Comparison of ENCODE assay signal across 31 mouse cellular contexts in the genomic region with DNA sequence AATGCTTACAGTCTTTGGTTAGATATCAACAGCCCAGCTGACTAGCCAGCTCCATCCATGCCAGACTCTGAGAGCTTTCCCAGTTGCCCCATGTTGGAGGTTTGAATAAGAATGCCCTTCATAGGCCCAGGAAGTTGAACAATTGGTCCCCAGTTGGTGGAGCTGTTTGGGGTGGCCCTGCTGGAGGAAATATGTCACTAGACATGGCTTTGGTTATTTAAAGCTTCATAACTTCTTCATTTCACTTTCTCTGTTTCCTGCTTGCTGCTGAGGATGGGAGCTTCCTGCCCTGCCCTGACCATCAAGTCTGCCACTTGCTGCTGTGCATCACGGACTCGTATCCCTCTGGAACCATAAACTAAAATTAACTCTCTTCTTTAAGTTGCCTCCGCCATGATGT. TPM values are rescaled to one million over a fixed set of nuclear protein-coding genes. Genes with fewer than 3 reads are reported as not detected.
DNase-seq lines count a peak whose midpoint lies in the region; ATAC-seq and TF ChIP-seq lines count a peak whose summit lies in the region.
"Had no signal": no experiment of that assay in that cellular context is flagged by ENCODE, and none has a peak within 500 bp of the region (broad histone marks: within the 10 kb centered on the region; RNA-seq: fewer than 3 reads in every experiment).

No protein-coding gene starts in this region.

- H3K9me3 ChIP-seq in lung, postnatal 0 days (ENCODE audit: low read length) = no peaks in the 10 kb centered on the region
- H3K9me3 ChIP-seq: embryonic facial prominence, embryonic 13.5 days; heart, embryonic 13.5 days; hindbrain, embryonic 10.5 days; hindbrain, embryonic 15.5 days; liver, embryonic 15.5 days; lung, embryonic 15.5 days; stomach, embryonic 15.5 days had no signal

- TF ChIP-seq CTCF in lung, postnatal 0 days (IDR thresholded peaks at IDR 0.05) = peak; percentile 34

- no peak overlapping the region for H3K4me2 ChIP-seq in lung, postnatal 0 days (replicated peaks; ENCODE audit: low read depth, low read length)
- H3K4me2 ChIP-seq: embryonic facial prominence, embryonic 13.5 days; heart, embryonic 13.5 days; hindbrain, embryonic 15.5 days; liver, embryonic 15.5 days; lung, embryonic 15.5 days; stomach, embryonic 15.5 days had no signal

- peaks cover 37% of the 10 kb centered on the region for H3K4me1 ChIP-seq in lung, postnatal 0 days (ENCODE audit: insufficient read depth, low read depth, low read length)

- no peak overlapping the region for H3K9ac ChIP-seq in lung, postnatal 0 days (replicated peaks; ENCODE audit: low read depth)
- H3K9ac ChIP-seq: embryonic facial prominence, embryonic 13.5 days; forebrain, postnatal 0 days; heart, embryonic 13.5 days; hindbrain, embryonic 15.5 days; liver, embryonic 15.5 days; lung, embryonic 15.5 days; stomach, embryonic 15.5 days had no signal

- H3K36me3 ChIP-seq in lung, postnatal 0 days (ENCODE audit: insufficient read depth, low read length) = 0 out of 2 replicates have a peak, but pooled peaks cover 6% of the 10 kb centered on the region
- H3K36me3 ChIP-seq: heart, embryonic 13.5 days; hindbrain, embryonic 15.5 days; liver, embryonic 15.5 days; lung, embryonic 15.5 days; stomach, embryonic 15.5 days had no signal

- DNase-seq in lung, postnatal 0 days (ENCODE audit: low spot score) = no peak
- no peak for DNase-seq in lung, postnatal 36 days
- peak; percentile 45 to 53 for DNase-seq in B cell, adult 2 months
- DNase-seq in T-cell, adult 2 months (ENCODE audit: low spot score) = peak; percentile 20
- no peak for DNase-seq in frontal cortex, postnatal 14 days (ENCODE audit: low spot score in 2 of 2)
- DNase-seq in left cerebral cortex, postnatal 36 days (ENCODE audit: low spot score in 2 of 2) = no peak
- no peak for DNase-seq in gastrocnemius, postnatal 25 days
- DNase-seq: adrenal gland, postnatal 10 days; cerebellum, adult 11 months; forebrain, postnatal 0 days; gastrocnemius, postnatal 14 days; heart, adult 18-20 months; heart, postnatal 10 days; kidney, adult 18-20 months; kidney, postnatal 4 days; liver; lung, postnatal 4 days; retina, postnatal 1 day; right cerebral cortex, postnatal 25 days had no signal

- no peak for TF ChIP-seq EP300 in lung, postnatal 0 days (IDR thresholded peaks at IDR 0.05)

- 78% methylated on average over 3 of the region's 3 CpGs for WGBS in lung, postnatal 0 days

- intact Hi-C loops in left cerebral cortex, postnatal 36 days (cut with DNase I) = no loop called here

- no peak overlapping the region for H3K4me3 ChIP-seq in lung, postnatal 0 days (ENCODE audit: low read depth, low read length)
- H3K4me3 ChIP-seq: embryonic facial prominence, embryonic 13.5 days; erythroblast, embryonic 14.5 days; heart, embryonic 13.5 days; hindbrain, embryonic 10.5 days; hindbrain, embryonic 15.5 days; liver, embryonic 15.5 days; lung, embryonic 15.5 days; stomach, embryonic 15.5 days had no signal

- H3K27me3 ChIP-seq in lung, postnatal 0 days (replicated peaks; ENCODE audit: insufficient read depth, low read length) = no peaks in the 10 kb centered on the region
- H3K27me3 ChIP-seq: CH12.LX; embryonic facial prominence, embryonic 13.5 days; hindbrain, embryonic 15.5 days; lung, embryonic 15.5 days; stomach, embryonic 15.5 days had no signal

- H3K27ac ChIP-seq in lung, postnatal 0 days (ENCODE audit: low read length) = no peak overlapping the region
- H3K27ac ChIP-seq: embryonic facial prominence, embryonic 13.5 days; heart, embryonic 13.5 days; hindbrain, embryonic 10.5 days; hindbrain, embryonic 15.5 days; kidney, postnatal 0 days; liver, embryonic 15.5 days; lung, embryonic 15.5 days; stomach, embryonic 15.5 days had no signal

- ATAC-seq in lung, postnatal 0 days = no peak
- peak; percentile 56 for ATAC-seq in megakaryocyte, adult 5-6 weeks (ENCODE audit: poor library complexity, severe bottlenecking)
- ATAC-seq: forebrain, postnatal 0 days had no signal

RNA-seq across cellular contexts. Expression of gene Rnf144a, which starts 4.6 kb away (rescaled TPM):
- 69.6 and 73.7 TPM in 2 replicates for polyA plus RNA-seq in lung, postnatal 0 days (2015; fragmentation: Nextera tagmentation; extraction: Ambion mirVana)
- total RNA-seq in megakaryocyte, adult 5-6 weeks (2015) = 36.3 and 38.3 TPM in 2 replicates
- 35.8 and 36.1 TPM in 2 replicates for total RNA-seq in megakaryocyte, adult 5-6 weeks (2017)
- total RNA-seq in left cerebral cortex, postnatal 36 days (2021) = 10 to 100 TPM; 31.7 to 31.9 TPM
- 1 to 10 TPM; 7.0 to 8.7 TPM for total RNA-seq in gastrocnemius, postnatal 25 days (2021)
- polyA plus RNA-seq: C2C12; erythroblast, embryonic 14.5 days had no signal

RNA-seq across cellular contexts. Expression of gene Rsad2, which starts 45.8 kb away (rescaled TPM):
- polyA plus RNA-seq in lung, postnatal 0 days (2015; fragmentation: Nextera tagmentation; extraction: Ambion mirVana) = 11.5 and 13.3 TPM in 2 replicates
- 7.7 and 9.2 TPM in 2 replicates for total RNA-seq in megakaryocyte, adult 5-6 weeks (2015)
- total RNA-seq in megakaryocyte, adult 5-6 weeks (2017) = 9.3 and 10.2 TPM in 2 replicates
- under 1 TPM; 0.36 to 0.86 TPM for total RNA-seq in left cerebral cortex, postnatal 36 days (2021)
- under 1 TPM; 0.72 to 0.99 TPM for total RNA-seq in gastrocnemius, postnatal 25 days (2021)
- polyA plus RNA-seq: C2C12 had no signal

RNA-seq across cellular contexts. Expression of gene Cmpk2, which starts 58.6 kb away (rescaled TPM):
- polyA plus RNA-seq in lung, postnatal 0 days (2015; fragmentation: Nextera tagmentation; extraction: Ambion mirVana) = 9.8 and 9.9 TPM in 2 replicates
- 88.4 and 109 TPM in 2 replicates for total RNA-seq in megakaryocyte, adult 5-6 weeks (2015)
- total RNA-seq in megakaryocyte, adult 5-6 weeks (2017) = 52.7 and 57.5 TPM in 2 replicates
- 10 to 100 TPM; 19.6 to 23.6 TPM for total RNA-seq in left cerebral cortex, postnatal 36 days (2021)
- 1 to 10 TPM; 1.7 to 1.9 TPM for total RNA-seq in gastrocnemius, postnatal 25 days (2021)

Comparison
In these comparisons a context has a peak if more than half of its experiments do, and no peak if none do; other contexts are left out.
1. DNase-seq: peak in B cell, adult 2 months (2 of 2) and T-cell, adult 2 months (single experiment); none in lung, postnatal 0 days (single experiment), lung, postnatal 36 days (single experiment), frontal cortex, postnatal 14 days (0 of 2), left cerebral cortex, postnatal 36 days (0 of 2) and gastrocnemius, postnatal 25 days (single experiment).
2. RNA of gene Rsad2, which starts 45.8 kb away (total RNA-seq): 7.7 to 10.2 TPM in megakaryocyte, adult 5-6 weeks; 0.72 to 0.99 TPM in gastrocnemius, postnatal 25 days and 0.36 to 0.86 TPM in left cerebral cortex, postnatal 36 days; every median in the first group is over 4 times any median in the second.
3. RNA of gene Cmpk2, which starts 58.6 kb away (total RNA-seq): 52.7 to 109 TPM in megakaryocyte, adult 5-6 weeks and 19.6 to 23.6 TPM in left cerebral cortex, postnatal 36 days; 1.7 to 1.9 TPM in gastrocnemius, postnatal 25 days; every median in the first group is over 4 times any median in the second.